Mouse (Mus musculus): Measurements from ENCODE around the gene Brox.

DNA sequence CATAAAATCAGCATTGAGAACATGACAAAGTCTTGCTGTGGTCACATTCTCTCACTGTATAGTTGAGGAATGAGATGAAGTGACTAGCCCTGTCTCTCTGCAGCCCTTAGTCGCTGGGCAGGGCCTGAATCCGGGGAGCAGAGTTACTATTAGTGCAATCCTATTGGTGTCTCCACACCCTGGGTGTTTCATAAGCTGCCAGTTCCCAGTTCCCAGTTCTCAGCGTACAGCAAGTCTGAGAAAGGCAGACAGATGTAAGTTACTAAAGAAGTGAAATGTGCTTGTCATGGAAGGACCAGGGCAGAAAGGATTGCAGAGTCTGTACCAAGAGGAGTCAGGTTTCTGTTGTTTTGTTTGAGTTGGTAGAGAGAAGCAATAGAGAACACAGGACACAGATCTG, 10.5 kb upstream of the Brox start:
- TF ChIP-seq CTCF (IDR thresholded peaks at IDR 0.05) (no peak), EP300 (IDR thresholded peaks at IDR 0.05; ENCODE audit: insufficient read depth, low read depth, low read length) (no peak), POLR2A (IDR thresholded peaks at IDR 0.05; ENCODE audit: insufficient read depth, low read depth, low read length) (no peak)
